Mouse (Mus musculus) hindlimb bud, embryonic 11.5 days (tissue): ENCODE results near the gene Crmp1.

ENCODE experiments used
- DNase-seq: peaks from one replicate; pipeline ENCODE4 v3.0.0-alpha.2; 2012; ENCODE audit warnings: low read depth, low spot score; ENCODE audit errors: extremely low spot score

Crmp1 gene

GRCm38 (mm10) chr5:37238654-37239053 is 3.1 kb upstream of the Crmp1 start:
- DNase-seq: no peak

- DNase-seq: no peak
Measured at GRCm38 (mm10) chr5:37240550-37240949, 1.2 kb upstream of the Crmp1 start.

DNA sequence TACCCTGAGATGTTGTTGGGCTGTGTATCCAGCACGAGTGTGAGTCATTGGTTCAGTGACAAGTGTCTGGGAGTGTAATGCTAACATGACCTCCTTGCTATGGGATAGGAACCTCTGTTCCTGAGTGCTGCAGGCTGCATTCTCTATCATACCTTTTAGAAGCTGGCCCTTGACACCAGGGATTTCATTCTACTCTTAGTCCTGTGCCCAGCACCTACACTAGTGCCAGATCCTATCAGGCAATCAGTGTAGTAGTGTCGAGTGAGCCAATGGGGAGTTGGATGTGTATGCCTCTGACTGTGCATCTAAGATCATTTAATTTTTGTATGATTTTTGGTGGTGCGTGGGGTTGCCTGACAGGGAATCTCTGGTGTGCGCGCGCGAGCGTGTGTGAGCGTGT is 516 bp upstream of the Crmp1 start:
- DNase-seq: no peak

DNA sequence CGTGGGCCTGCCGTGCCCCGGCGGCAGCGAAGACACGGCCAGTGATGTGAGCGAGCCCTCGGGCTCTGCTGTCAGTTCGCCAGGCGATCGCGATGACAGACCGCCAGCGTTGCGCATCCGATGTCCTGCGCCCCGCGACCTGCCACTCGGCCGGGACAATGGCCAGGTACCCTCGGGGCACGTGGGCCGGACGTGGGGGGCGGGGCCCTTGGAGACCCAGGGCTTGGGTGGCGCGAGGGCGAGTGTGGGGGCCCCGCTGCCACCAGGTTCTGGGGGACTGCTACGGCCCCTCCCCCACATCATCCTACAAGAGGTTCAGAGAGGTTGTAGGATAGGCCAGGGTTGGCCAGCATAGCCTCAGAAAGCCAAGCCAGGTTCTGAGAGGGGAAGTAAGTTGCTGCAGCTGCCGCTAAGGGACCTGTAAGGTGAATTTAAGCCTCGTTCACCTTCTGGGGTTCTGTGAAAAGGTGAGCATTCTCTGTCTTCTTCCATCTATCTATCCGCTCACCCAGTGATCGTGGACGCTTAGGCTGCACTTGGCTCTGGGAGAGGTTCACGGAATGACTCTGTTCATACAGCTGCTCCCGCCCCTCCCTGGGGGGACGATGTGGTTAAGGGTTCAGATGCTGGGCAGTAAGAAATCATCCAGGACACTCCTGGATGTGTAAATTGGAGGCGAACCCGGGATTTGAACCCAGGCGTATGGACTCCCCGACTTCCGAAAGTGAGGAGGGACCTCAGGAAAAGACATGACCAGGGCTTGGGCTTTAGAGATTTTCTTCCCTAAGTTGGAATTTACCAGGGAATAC is 824 bp downstream of the Crmp1 start:
- no peak for DNase-seq

- no peak for DNase-seq
Measured at GRCm38 (mm10) chr5:37243169-37243886, 1.6 kb downstream of the Crmp1 start.

GRCm38 (mm10) chr5:37244161-37244560 is 2.4 kb downstream of the Crmp1 start:
- DNase-seq: no peak

DNA sequence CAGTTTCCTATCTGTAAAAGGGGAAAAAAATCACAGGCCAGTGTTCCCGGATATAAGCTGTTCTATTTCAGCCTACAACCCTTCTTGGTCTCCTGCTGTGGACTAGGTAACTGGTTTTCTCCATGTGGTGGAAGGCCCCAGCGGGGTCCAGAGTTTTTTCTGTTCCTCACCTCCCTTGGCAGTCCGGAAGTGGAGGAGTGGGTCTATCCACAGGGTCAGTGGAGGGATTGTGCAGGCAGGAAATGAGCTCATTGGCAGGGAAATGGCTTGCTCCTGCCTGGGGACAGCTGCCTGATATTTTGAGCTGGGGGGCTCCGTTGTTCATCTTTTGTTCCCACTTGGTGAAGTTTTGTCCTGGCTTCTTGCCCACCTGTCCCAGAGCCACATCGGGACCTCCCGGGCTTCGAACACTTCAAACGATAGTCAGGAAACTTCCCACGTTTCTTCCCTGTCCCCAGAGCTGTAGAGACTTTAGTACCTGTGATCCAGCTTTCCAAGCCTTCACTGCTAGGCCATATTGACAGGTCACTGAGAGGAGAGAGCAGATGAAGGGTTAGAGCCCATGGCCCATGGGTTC is 3.0 kb downstream of the Crmp1 start:
- no peak for DNase-seq

DNA sequence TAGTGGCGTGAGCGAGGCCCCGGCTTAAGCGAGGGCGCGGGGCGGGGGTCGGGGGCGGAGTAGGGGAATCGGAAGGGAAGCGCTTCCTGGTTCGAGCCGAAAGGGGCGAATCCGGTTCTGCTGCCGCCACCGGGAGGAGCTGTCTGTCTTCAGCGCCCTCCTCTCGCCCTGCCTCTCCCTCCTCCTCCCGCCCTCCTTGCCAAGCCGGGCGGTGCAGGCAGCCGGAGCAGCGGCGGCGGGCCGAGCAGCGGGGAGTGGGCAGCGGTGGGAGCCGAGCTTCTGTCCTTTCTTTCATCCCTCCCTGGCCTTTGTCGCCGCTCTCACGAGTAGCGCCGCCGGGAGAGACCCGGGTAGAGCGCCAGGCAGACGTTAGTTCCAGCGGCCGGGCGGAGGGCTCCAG is 3.9 kb downstream of the Crmp1 start:
- DNase-seq: no peak

GRCm38 (mm10) chr5:37246138-37246910 is 4.6 kb downstream of the Crmp1 start:
- DNase-seq: no peak

DNA sequence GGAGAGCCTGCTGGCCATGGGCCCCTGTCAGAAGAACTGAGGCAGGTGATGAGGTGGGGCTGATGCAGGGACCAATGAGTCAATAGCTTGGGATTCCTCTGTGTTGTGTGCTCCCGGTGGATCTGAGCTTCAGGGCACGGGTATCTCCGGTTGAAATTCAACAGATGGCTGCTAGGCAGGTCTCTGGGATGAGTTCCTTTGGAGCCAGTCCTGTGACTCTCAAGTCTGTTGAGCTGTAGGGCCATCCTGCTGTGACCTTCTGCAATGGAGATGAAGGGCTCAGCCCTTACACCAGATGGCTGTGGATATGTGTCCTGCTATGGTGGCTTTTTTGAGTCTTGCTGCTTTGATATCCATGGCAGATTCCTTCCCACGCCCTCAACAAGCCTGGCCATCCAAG is 5.7 kb downstream of the Crmp1 start:
- no peak for DNase-seq

- DNase-seq: no peak
Measured at GRCm38 (mm10) chr5:37248870-37249269, 7.1 kb downstream of the Crmp1 start.

DNA sequence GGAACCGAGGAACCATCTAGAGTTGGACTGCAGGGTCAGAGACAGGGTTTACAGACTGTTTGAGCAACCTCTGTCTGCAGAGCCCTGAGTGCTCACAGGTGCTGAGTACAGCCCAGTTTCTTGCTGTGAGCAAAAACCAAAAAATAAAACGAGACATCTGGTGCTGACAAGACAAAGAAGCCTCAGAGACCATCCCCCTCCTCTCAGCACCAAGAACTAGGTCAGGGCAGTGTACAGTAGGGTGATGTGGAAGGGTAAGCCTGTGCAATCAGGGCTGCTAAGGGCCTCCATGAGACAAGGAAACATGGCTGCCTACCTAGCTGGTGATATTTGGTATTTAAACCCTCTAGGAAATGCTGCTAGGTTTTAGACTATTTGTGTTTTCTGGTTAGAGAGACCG is 9.9 kb downstream of the Crmp1 start:
- DNase-seq: no peak

DNA sequence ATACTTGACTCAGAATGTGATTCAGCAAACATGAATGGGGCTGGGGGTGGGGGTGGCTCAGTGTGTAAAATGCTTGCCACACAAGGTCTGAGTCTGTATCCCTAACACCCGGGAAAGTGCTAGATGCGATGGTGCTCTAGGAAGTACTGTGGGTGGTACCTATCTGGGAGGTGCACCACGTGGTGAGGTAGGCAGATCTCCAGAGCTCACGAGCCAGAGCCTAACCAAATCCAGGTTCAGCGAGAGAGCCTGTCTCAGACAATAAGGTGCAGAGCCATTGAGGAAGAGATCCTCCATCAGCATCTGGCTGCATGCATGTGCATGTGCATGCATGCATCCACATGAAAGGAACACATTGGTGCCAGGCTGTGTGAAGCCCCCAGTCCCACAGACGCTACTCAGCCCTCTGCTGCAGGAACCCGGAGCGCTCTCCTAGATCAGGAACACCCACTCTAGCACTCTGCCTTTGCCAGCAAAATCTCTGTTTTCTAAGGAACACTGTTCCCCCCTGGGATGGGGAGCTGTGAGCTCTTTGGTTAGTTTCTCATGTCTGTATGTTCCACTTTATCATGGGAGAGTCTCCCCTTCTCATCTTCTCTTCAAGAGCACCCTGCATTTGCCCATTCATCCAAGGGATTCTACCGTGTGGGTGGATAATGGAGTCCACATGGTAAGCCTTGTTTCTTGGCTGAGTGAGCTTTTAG is 10.5 kb downstream of the Crmp1 start:
- DNase-seq: no peak

GRCm38 (mm10) chr5:37254523-37254922 is 12.8 kb downstream of the Crmp1 start:
- DNase-seq: no peak

DNA sequence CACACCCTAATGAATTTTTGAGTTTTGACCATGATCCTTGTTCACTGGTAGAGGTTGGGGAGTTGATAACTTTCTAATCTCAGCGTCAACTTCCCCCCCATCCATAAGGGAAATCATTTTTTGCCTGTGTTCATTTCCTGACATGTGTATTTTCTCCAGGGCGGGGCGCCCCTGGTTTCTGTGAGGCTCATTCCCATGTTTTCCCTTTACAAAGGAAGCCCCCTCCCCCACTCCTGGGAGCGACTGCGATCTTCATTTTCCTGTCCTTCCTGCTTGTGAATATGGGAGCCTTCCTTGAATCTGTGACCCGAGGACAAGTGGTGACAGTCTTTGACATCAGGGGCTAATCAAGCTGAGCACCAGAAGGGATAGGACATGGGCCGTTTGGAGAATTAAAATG is 15.1 kb downstream of the Crmp1 start:
- no peak for DNase-seq

DNA sequence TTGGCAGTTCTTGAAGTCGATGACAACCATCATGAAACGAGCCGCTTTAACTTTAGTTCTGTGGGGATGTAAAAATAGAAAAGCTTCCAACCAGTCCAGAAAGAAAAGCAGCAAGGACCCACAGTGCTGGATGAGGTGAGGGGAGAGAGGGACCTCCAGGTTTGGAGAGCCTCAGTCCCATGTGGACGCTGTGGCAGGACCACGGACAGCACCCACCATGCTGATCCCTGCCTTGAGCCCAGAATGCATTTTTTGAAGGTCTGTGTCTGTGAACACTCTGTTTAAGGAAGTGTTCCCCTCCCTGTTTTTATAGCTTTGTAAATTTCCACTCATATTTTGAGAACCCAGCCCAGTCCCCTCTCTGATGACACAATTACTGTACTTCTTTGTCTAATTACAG is 15.5 kb downstream of the Crmp1 start:
- DNase-seq: no peak

DNA sequence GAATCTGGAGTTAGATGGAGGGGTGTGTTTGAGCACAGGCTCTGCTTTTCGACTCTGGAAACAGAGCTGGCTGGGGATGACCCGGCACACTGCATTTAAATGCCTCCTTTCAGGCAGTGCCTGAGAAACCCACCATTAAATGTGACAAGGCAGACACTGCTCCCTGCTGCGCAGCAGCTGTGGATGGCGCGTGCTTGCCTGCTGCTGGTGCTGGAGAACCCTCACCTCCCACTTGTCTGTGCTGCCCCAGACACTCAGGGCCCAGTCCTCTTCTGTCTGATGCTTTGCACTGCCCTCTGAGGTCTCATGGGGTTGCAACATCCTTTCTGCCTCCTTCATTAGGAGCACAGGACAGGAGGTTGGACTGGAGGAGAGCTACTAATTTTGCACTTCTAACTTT is 20.0 kb downstream of the Crmp1 start:
- no peak for DNase-seq

- DNase-seq: no peak
Measured at GRCm38 (mm10) chr5:37263816-37264215, 22.1 kb downstream of the Crmp1 start.

DNA sequence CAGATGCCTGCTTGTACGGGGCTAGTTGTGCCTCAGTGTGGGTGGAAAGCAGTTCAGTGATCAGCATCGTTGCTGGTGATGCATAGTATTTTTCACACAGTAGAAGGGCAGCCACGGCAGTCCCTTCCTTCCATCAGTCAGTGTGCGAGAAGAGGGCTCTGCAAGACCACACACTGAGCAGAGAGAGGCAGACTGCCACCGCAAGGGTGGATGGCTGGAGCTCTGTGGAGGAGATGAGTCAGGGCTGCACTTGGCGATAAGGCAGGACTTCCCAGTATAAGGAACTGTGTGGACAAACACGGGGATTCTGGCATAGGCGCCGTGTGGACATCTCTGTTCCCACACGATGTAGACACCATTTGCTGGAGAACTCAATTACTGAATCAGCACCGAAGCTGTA is 39.3 kb downstream of the Crmp1 start:
- DNase-seq: no peak

DNA sequence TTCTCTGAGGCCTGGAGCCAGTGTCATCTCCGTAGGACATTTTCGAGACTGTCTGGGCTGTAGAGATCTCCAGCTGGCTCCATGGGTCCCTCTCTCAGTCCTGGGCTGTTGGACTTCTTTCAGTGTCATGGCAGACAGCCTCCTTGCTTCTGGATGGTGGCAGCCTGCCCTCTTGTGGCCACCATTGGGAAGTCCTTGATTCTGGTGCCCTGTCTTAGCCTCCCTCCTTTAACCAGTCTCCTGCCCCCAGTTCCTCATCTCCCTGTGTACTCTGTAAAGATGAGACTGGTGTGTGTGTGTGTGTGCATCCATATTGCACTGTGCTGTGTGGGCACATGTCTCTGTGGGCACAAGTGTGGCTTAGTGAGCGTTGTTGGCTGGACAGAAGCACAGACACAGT is 46.6 kb downstream of the Crmp1 start:
- no peak for DNase-seq

- no peak for DNase-seq
Measured at GRCm38 (mm10) chr5:37289236-37289635, 47.5 kb downstream of the Crmp1 start.
